Comparison of ENCODE assay signal across 23 mouse cellular contexts in genomic region chr12:85427802-85428201, GRCm38 (mm10). TPM values are rescaled to one million over a fixed set of nuclear protein-coding genes. Genes with fewer than 3 reads are reported as not detected.
DNase-seq lines count a peak whose midpoint lies in the region; ATAC-seq and TF ChIP-seq lines count a peak whose summit lies in the region.
"Had no signal": no experiment of that assay in that cellular context is flagged by ENCODE, and none has a peak within 500 bp of the region (broad histone marks: within the 10 kb centered on the region; RNA-seq: fewer than 3 reads in every experiment).

No protein-coding gene starts in this region.

- DNase-seq in CD4-positive, CD25-positive, alpha-beta regulatory T cell, adult 2 months (ENCODE audit: low read depth, low spot score), result peak; percentile 26
- DNase-seq in spleen, adult 12 weeks (ENCODE audit: low spot score), result no peak
- DNase-seq in lung, adult 2 months, result no peak
- DNase-seq in right cerebral cortex, adult 18-20 months, result no peak
- DNase-seq: adrenal gland, postnatal 36 days; cerebellum, adult 18-20 months; cerebellum, postnatal 14 days; gastrocnemius, postnatal 14 days; heart, postnatal 36 days; kidney, adult 2 months; kidney, postnatal 36 days; layer of hippocampus, postnatal 36 days; liver, embryonic 13.5 days; lung, embryonic 14.5 days had no signal

- H3K4me1 ChIP-seq in intestine, embryonic 15.5 days (replicated peaks), result peaks cover 18% of the 10 kb centered on the region
- H3K4me1 ChIP-seq in lung, adult 2 months (ENCODE audit: control insufficient read depth, insufficient read depth, low read length), result no peaks in the 10 kb centered on the region; the same call in 1 of the 2 replicates
- H3K4me1 ChIP-seq: liver, embryonic 13.5 days; midbrain, embryonic 13.5 days had no signal

- no peak overlapping the region for H3K4me2 ChIP-seq in intestine, embryonic 15.5 days (replicated peaks)
- H3K4me2 ChIP-seq: forebrain, embryonic 13.5 days; hindbrain, embryonic 13.5 days; limb, embryonic 15.5 days; liver, embryonic 13.5 days; lung, embryonic 14.5 days; midbrain, embryonic 13.5 days had no signal

- WGBS in intestine, embryonic 15.5 days, result 69% methylated on average over 7 of the region's 7 CpGs
- WGBS in lung, adult 2 months, result 56% methylated on average over 7 of the region's 7 CpGs

- H3K4me3 ChIP-seq in intestine, embryonic 15.5 days (replicated peaks), result no peak overlapping the region
- no peak overlapping the region for H3K4me3 ChIP-seq in lung, adult 2 months (replicated peaks; ENCODE audit: extremely low read depth, low read depth, low read length)
- H3K4me3 ChIP-seq: forebrain, embryonic 13.5 days; heart, embryonic 10.5 days; hindbrain, embryonic 13.5 days; limb, embryonic 10.5 days; limb, embryonic 15.5 days; liver, embryonic 13.5 days; midbrain, embryonic 13.5 days had no signal

- no peak overlapping the region for H3K27ac ChIP-seq in intestine, embryonic 15.5 days
- H3K27ac ChIP-seq: forebrain, embryonic 13.5 days; heart, embryonic 10.5 days; hindbrain, embryonic 13.5 days; limb, embryonic 10.5 days; limb, embryonic 15.5 days; liver, embryonic 13.5 days; midbrain, embryonic 13.5 days had no signal

- ATAC-seq in CD4-positive, CD25-positive, alpha-beta regulatory T cell, adult 4 months, result no peak
- ATAC-seq in intestine, embryonic 15.5 days, result peak; percentile 42; the same call in 1 of the 2 replicates
- ATAC-seq in megakaryocyte progenitor cell, adult 5-6 weeks (replicated peaks; ENCODE audit: poor library complexity), result 0 out of 2 replicates have a peak, but pooled peaks have one; percentile 20
- ATAC-seq: forebrain, embryonic 13.5 days; midbrain, embryonic 13.5 days had no signal

- no peaks in the 10 kb centered on the region for H3K27me3 ChIP-seq in intestine, embryonic 15.5 days (replicated peaks)
- H3K27me3 ChIP-seq: forebrain, embryonic 13.5 days; hindbrain, embryonic 13.5 days; limb, embryonic 15.5 days; liver, embryonic 13.5 days; midbrain, embryonic 13.5 days had no signal

- no peaks in the 10 kb centered on the region for H3K9me3 ChIP-seq in intestine, embryonic 15.5 days
- H3K9me3 ChIP-seq: forebrain, embryonic 13.5 days; heart, embryonic 10.5 days; hindbrain, embryonic 13.5 days; limb, embryonic 10.5 days; limb, embryonic 15.5 days; liver, embryonic 13.5 days; midbrain, embryonic 13.5 days had no signal

- TF ChIP-seq POLR2A in lung, adult 2 months (IDR thresholded peaks at IDR 0.05; ENCODE audit: borderline replicate concordance, extremely low read depth, low read depth, low read length), result no peak

- no peak overlapping the region for H3K9ac ChIP-seq in intestine, embryonic 15.5 days
- H3K9ac ChIP-seq: forebrain, embryonic 13.5 days; hindbrain, embryonic 13.5 days; limb, embryonic 15.5 days; liver, embryonic 13.5 days; lung, embryonic 14.5 days; midbrain, embryonic 13.5 days had no signal

- TF ChIP-seq CTCF in lung, adult 2 months (IDR thresholded peaks at IDR 0.05; ENCODE audit: insufficient read depth, low read length), result no peak

- H3K36me3 ChIP-seq in intestine, embryonic 15.5 days, result no peaks in the 10 kb centered on the region
- H3K36me3 ChIP-seq: heart, embryonic 10.5 days; hindbrain, embryonic 13.5 days; limb, embryonic 10.5 days; limb, embryonic 15.5 days; liver, embryonic 13.5 days; midbrain, embryonic 13.5 days had no signal

RNA-seq across cellular contexts. Expression of gene Fos, which starts 45.9 kb away (rescaled TPM):
- 10 to 100 TPM; 11.3 to 39.0 TPM for polyA plus RNA-seq in CD4-positive, CD25-positive, alpha-beta regulatory T cell, adult 4 months (2017; shearing (Covaris generic))
- polyA plus RNA-seq in intestine, embryonic 15.5 days (2015; fragmentation: Nextera tagmentation; extraction: Ambion mirVana), result 4.9 and 5.3 TPM in 2 replicates
- total RNA-seq in megakaryocyte progenitor cell, adult 5-6 weeks (2015), result 94.5 and 144 TPM in 2 replicates
- 72.4 and 111 TPM in 2 replicates for total RNA-seq in megakaryocyte progenitor cell, adult 5-6 weeks (2017)
- polyA plus RNA-seq in lung, adult 2 months (2012; rRNA removed), result 37.8 and 55.0 TPM in 2 replicates

RNA-seq across cellular contexts. Expression of gene Tmed10, which starts 53.2 kb away (rescaled TPM):
- polyA plus RNA-seq in CD4-positive, CD25-positive, alpha-beta regulatory T cell, adult 4 months (2017; shearing (Covaris generic)), result 100 to 1,000 TPM; 211 to 243 TPM
- polyA plus RNA-seq in intestine, embryonic 15.5 days (2015; fragmentation: Nextera tagmentation; extraction: Ambion mirVana), result 343 and 345 TPM in 2 replicates
- 327 and 328 TPM in 2 replicates for total RNA-seq in megakaryocyte progenitor cell, adult 5-6 weeks (2015)
- 142 and 176 TPM in 2 replicates for total RNA-seq in megakaryocyte progenitor cell, adult 5-6 weeks (2017)
- polyA plus RNA-seq in lung, adult 2 months (2012; rRNA removed), result 227 and 239 TPM in 2 replicates
